Mouse (Mus musculus) E14TG2a.4 (cell line): ENCODE data around the gene Col6a1.

Source experiments
- H3K27me3 ChIP-seq: 2 replicates; pipeline ENCODE4 v1.6.1; 2014; ENCODE audit warnings: low read length, control low read depth; ENCODE audit not compliant: insufficient read depth
- H3K36me3 ChIP-seq: 2 replicates; pipeline ENCODE4 v1.6.1; 2014; ENCODE audit warnings: low read length, control low read depth; ENCODE audit not compliant: insufficient read depth
- H3K4me1 ChIP-seq: replicated peaks from 2 replicates; pipeline ENCODE4 v1.6.1; 2014; ENCODE audit warnings: low read depth, low read length, control low read depth
- H3K4me3 ChIP-seq: replicated peaks from 2 replicates; pipeline ENCODE4 v1.5.1; 2014; ENCODE audit warnings: mild to moderate bottlenecking, low read length
- H3K9me3 ChIP-seq: 2 replicates; pipeline ENCODE4 v1.6.1; 2014; ENCODE audit warnings: low read length, control low read depth
- CTCF ChIP-seq: conservative IDR thresholded peaks from 2 replicates; pipeline ENCODE4 v1.5.1; 2014; ENCODE audit warnings: low read length
- NANOG ChIP-seq: IDR thresholded peaks from 2 replicates; pipeline ENCODE4 v1.6.1; 2014; ENCODE audit warnings: borderline replicate concordance, low read length, mixed read lengths
- POU5F1 ChIP-seq: IDR thresholded peaks from 2 replicates; pipeline ENCODE4 v1.6.1; 2014; ENCODE audit warnings: low read length, borderline replicate concordance

The Col6a1 gene

DNA sequence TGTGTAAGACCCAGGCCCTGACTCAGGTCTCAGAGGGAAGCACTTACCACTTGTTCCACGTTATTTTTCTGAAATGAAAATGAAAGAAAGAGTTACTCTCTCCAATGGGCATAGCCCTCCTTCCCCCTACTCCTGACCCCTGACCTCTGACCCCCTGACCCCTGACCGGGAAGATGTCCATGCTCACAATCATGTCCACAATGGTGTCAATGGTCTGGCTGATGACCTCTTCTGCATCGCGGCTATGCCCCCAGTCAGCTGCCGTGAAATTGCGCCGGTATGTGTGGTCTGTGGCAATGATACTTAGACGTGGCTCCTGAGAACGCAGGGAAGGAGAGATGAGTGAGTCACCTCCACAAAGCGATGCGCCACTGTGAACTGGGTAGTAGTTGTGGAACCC lies 4.8 kb downstream of the Col6a1 start:
- Histone ChIP-seq H3K4me1 (peaks cover 14% of the 10 kb centered on the region), H3K36me3 (no peaks in the 10 kb centered on the region), H3K4me3 (no peak overlapping the region), H3K27me3 (no peaks in the 10 kb centered on the region), H3K9me3 (no peaks in the 10 kb centered on the region)
- TF ChIP-seq NANOG (no peak), POU5F1 (no peak), CTCF (no peak)

DNA sequence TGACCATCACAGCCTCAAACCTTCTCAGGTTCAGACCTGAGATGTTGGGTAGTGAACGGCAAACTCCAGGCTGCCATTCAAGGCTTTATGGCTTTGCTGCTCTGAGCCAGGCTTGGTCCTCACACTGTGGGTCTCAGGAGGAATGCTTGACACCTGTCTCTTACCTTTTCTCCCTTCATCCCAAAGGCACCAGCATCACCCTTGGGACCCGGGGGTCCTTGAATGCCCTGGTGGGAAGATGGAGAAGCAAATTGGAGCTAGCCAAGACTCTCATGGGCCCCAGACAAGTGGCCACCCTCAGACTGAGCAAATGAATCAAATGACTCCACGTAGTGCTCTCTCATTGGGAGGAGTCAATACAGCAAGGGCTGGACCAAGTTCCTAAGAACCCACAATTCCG lies 8.3 kb downstream of the Col6a1 start:
- no peaks in the 10 kb centered on the region for H3K27me3 ChIP-seq

DNA sequence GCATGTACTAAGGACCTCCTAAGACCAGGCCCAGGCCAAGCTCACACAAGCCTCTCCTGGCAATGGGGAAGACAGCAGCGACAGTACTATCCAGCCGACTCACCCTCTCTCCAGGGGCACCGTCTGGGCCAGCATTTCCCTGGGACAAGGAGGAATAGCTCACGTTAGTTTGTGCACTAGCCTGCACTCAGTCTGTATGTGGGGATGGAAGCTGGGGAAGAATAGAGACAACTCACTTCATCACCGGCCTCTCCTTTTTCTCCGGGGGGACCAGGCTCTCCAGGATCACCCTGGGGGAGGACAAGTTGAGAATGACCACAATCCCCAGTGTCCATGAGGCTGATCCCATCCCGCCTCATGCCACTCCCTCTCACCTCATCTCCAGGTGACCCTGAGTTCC lies 8.9 kb downstream of the Col6a1 start:
- no peaks in the 10 kb centered on the region for H3K36me3 ChIP-seq
- peaks cover 14% of the 10 kb centered on the region for H3K4me1 ChIP-seq
- TF ChIP-seq POU5F1: no peak
- no peak for TF ChIP-seq CTCF
- TF ChIP-seq NANOG: no peak
- no peak overlapping the region for H3K4me3 ChIP-seq
- H3K27me3 ChIP-seq: no peaks in the 10 kb centered on the region
- H3K9me3 ChIP-seq: no peaks in the 10 kb centered on the region

More for the DNA sequence above, 8.3 kb downstream of the Col6a1 start:
- no peaks in the 10 kb centered on the region for H3K36me3 ChIP-seq
- H3K4me1 ChIP-seq: peaks cover 14% of the 10 kb centered on the region
- no peak overlapping the region for H3K4me3 ChIP-seq
- no peak for TF ChIP-seq NANOG
- no peak for TF ChIP-seq CTCF
- TF ChIP-seq POU5F1: no peak
- no peaks in the 10 kb centered on the region for H3K9me3 ChIP-seq

DNA sequence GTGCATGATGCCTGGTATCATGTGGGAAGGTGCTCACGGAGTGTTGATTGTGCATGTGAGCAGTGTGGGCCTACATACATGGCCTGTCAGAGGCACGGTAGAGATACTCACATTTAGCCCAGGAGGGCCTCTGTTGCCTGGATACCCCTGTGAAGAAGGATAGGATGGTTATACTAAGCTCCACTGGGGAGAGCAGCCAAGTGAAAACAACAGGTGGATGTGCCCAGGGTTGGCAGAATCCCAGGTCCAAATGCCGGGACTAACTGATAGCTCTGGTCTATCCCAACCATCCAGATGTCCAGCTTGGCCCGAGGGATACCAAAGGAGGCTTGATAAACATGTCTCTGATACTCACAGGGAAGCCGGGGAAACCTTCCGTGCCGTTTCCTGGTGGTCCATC lies 11.7 kb downstream of the Col6a1 start:
- H3K27me3 ChIP-seq: no peaks in the 10 kb centered on the region; the same call in 1 of the 2 replicates
- H3K9me3 ChIP-seq: no peaks in the 10 kb centered on the region
- peaks cover 11% of the 10 kb centered on the region for H3K4me1 ChIP-seq
- no peaks in the 10 kb centered on the region for H3K36me3 ChIP-seq
- no peak overlapping the region for H3K4me3 ChIP-seq
- TF ChIP-seq CTCF (no peak), NANOG (no peak), POU5F1 (no peak)

DNA sequence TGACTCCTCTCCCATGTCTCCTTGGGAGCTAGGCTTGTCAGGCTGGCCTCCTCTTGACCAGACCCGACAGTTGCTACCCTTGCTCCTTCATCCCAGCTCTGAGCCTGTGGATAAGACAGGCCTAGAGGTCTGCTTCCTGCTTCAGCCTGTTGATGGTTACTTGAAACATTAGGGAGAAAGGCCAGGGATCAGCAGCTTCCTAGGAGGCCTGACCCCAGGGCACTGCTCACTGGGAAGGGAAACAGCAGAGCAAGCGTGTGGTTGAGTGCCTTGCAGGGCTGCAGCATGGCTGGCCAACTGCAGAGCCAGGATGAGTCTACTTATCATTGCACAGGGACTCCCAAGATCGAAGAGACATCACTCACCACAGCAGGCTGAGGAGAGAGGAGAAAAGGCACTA lies 13.5 kb downstream of the Col6a1 start:
- Histone ChIP-seq H3K27me3 (no peaks in the 10 kb centered on the region; the same call in 1 of the 2 replicates), H3K9me3 (peaks cover 17% of the 10 kb centered on the region), H3K4me3 (no peak overlapping the region), H3K36me3 (no peaks in the 10 kb centered on the region), H3K4me1 (no peaks in the 10 kb centered on the region)
- no peak for TF ChIP-seq NANOG
- TF ChIP-seq POU5F1: no peak

DNA sequence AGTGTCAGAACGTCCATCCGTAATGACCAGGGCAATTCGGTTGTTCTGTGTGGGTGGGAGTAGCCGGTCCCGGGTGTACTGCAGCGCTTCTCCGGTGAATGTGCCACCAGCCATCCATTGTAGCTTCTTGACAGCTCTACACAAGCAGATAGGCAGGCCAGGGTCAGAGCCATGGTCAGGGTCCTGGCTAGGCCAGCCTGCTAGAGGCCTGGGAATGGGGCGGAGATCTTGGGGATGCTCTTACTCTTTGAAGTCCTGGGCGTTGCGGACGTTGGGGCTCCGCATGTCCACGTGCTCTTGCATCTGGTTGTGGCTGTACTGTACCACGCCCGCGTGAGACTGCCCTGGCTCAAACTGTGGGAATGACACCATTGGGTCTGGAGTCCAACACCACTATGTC lies 14.6 kb downstream of the Col6a1 start:
- H3K27me3 ChIP-seq: no peaks in the 10 kb centered on the region; the same call in 1 of the 2 replicates
- no peaks in the 10 kb centered on the region for H3K36me3 ChIP-seq
- no peaks in the 10 kb centered on the region for H3K4me1 ChIP-seq
- H3K4me3 ChIP-seq: no peak overlapping the region
- peaks cover 20% of the 10 kb centered on the region for H3K9me3 ChIP-seq
- TF ChIP-seq NANOG: no peak
- no peak for TF ChIP-seq POU5F1
- TF ChIP-seq CTCF: no peak

DNA sequence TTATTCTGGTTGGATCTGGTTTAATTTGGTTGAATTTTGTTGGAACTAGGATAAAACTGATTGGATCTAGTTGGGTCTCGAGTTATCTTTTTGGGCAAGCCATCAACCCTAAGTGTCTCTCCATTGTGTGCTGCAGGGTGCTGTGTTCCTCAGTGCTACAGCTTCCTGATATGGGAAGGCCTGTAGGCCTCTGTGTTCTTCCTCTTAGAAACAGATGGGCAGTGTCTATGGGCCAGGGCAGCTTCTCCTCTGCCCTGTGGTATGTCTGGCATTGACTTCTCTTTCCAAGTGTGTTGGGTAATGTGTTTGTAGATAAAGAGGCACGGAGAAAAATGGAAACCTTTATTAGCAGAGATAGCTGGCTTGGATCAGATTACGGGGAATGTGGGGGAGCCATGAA lies 17.5 kb downstream of the Col6a1 start:
- Histone ChIP-seq H3K4me1 (no peaks in the 10 kb centered on the region), H3K27me3 (no peaks in the 10 kb centered on the region; the same call in 1 of the 2 replicates), H3K36me3 (no peaks in the 10 kb centered on the region), H3K9me3 (peaks cover 28% of the 10 kb centered on the region), H3K4me3 (no peak overlapping the region)
- TF ChIP-seq NANOG (no peak), POU5F1 (no peak), CTCF (no peak)

DNA sequence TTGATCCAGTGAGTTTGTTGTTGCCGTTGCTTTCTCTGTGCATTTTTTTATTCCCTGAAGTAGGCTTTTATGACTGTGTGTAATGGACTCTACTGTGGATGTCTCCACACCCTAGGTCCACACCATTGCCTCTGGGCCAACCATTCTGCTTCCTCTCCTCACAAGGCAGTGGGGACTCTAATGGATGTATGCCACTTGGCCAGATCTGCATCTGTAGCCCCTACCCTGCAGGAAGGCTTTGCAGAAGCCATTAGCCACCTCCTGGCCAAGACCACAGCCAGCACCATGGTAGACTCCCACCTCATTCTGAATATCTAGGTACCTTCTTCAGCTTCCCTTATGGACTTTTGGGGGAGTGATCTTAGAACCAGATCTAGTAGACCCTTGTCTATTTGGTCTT lies 18.4 kb downstream of the Col6a1 start:
- Histone ChIP-seq H3K4me3 (no peak overlapping the region), H3K36me3 (no peaks in the 10 kb centered on the region), H3K27me3 (no peaks in the 10 kb centered on the region; the same call in 1 of the 2 replicates), H3K4me1 (no peaks in the 10 kb centered on the region), H3K9me3 (peaks cover 29% of the 10 kb centered on the region)
- TF ChIP-seq NANOG: no peak
- no peak for TF ChIP-seq CTCF
- no peak for TF ChIP-seq POU5F1

DNA sequence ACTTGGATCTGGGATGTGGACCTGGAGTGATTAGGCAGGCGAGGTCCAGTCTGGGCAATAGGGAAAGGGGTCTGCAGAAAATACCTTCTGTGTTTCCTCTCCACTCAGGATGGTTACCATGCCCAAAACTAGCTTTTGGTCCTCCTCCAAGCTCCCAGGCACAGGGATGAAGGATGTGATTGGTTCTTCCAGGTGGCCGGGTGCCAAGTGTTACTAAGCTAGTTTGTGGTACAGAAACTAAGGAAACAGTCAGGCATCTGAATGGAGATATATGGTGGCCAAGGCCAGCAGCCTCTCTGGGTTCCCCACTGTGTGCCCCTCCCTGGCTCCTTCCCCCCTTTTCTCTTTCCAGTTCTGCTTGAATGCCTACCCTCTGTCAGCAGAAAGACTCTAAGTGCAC lies 19.0 kb downstream of the Col6a1 start:
- no peak overlapping the region for H3K4me3 ChIP-seq
- H3K27me3 ChIP-seq: no peaks in the 10 kb centered on the region; the same call in 1 of the 2 replicates
- no peaks in the 10 kb centered on the region for H3K4me1 ChIP-seq
- H3K9me3 ChIP-seq: peaks cover 29% of the 10 kb centered on the region
- H3K36me3 ChIP-seq: no peaks in the 10 kb centered on the region
- TF ChIP-seq NANOG: no peak
- no peak for TF ChIP-seq POU5F1
- TF ChIP-seq CTCF: no peak
